Mouse (Mus musculus) hindbrain, embryonic 13.5 days (tissue): ENCODE data around the gene Abi3. TPM values are rescaled to one million over a fixed set of nuclear protein-coding genes. Genes with fewer than 3 reads are reported as not detected.

ENCODE experiments used
- ATAC-seq: fragments of 200-750 bp; cut with Nextera tagmentation; 2 replicates; pipeline ENCODE4 v1.8.0; 2017; ENCODE audit warnings: moderate TSS enrichment; ENCODE audit not compliant: low FRiP score
- H3K27ac ChIP-seq: fragments of 300-500 bp; sonication (generic); 2 replicates; pipeline ENCODE4 v1.5.1; 2015; ENCODE audit warnings: inconsistent platforms, mild to moderate bottlenecking, moderate library complexity
- H3K27me3 ChIP-seq: fragments of 300-500 bp; sonication (generic); 2 replicates; pipeline ENCODE4 v1.6.1; 2015; ENCODE audit warnings: mild to moderate bottlenecking, inconsistent platforms
- H3K36me3 ChIP-seq: fragments of 300-500 bp; sonication (generic); 2 replicates; pipeline ENCODE4 v1.6.1; 2015; ENCODE audit warnings: mild to moderate bottlenecking, inconsistent platforms
- H3K4me1 ChIP-seq: fragments of 300-500 bp; sonication (generic); replicated peaks from 2 replicates; pipeline ENCODE4 v1.6.1; 2015; ENCODE audit warnings: inconsistent platforms
- H3K4me2 ChIP-seq: fragments of 300-500 bp; sonication (generic); 2 replicates; pipeline ENCODE4 v1.6.1; 2015; ENCODE audit warnings: inconsistent platforms, mild to moderate bottlenecking, moderate library complexity
- H3K4me3 ChIP-seq: fragments of 300-500 bp; sonication (generic); 2 replicates; pipeline ENCODE4 v1.5.1; 2015; ENCODE audit warnings: mild to moderate bottlenecking, inconsistent platforms
- H3K9ac ChIP-seq: fragments of 300-500 bp; sonication (generic); 2 replicates; pipeline ENCODE4 v1.6.1; 2015; ENCODE audit warnings: mild to moderate bottlenecking, inconsistent platforms
- H3K9me3 ChIP-seq: fragments of 300-500 bp; sonication (generic); 2 replicates; pipeline ENCODE4 v1.6.1; 2016; ENCODE audit warnings: inconsistent platforms
- WGBS: fragments of 180-500 bp; shearing (Covaris S2); methylation state at CpG from one replicate; pipeline ENCODE4 v1.1.7; 2015; 5-methylcytosine and 5-hydroxymethylcytosine counted together
- polyA plus RNA-seq: library from polyadenylated mRNA; unstranded; fragments of >200 nt; fragmentation: Nextera tagmentation; extraction: Ambion mirVana; gene quantifications from 2 replicates; pipeline ENCODE4 v1.2.1, GENCODE M21; 2015

Gene Abi3
- polyA plus RNA-seq, 1 experiment from 2014 or later, result 2.1 TPM

DNA sequence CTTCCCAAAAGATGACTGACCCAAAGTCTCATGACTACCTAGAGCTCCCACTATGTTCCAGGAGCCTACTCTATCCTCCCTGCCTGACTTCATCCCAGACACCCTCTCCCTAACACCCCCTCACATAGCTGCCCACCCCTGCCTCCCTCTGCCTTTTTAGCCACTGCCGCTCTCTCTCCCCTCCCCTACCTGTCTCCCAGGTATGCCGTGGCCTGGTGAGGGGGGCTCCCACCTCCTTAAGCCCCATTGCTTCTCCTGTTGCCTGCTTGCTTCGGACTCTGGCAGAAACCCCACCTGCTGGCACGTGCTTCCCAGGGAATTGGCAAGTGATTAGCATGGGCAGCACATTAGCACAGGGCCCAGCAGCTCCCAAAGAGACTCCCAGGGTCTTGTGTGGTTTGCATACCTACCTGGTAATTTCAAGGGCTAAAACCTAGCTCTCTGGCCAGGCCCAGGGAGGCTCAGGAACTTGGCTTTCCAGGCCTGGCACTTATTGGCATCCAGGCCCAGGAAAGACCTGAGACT, 12.7 kb downstream of the Abi3 start:
- no peak overlapping the region for H3K27ac ChIP-seq
- no peaks in the 10 kb centered on the region for H3K36me3 ChIP-seq
- H3K9ac ChIP-seq, result no peak overlapping the region
- H3K4me3 ChIP-seq, result no peak overlapping the region
- no peak for ATAC-seq
- peaks cover 98% of the 10 kb centered on the region for H3K27me3 ChIP-seq
- WGBS, result 37% methylated on average over 4 of the region's 4 CpGs
- peaks cover 43% of the 10 kb centered on the region for H3K4me1 ChIP-seq
- no peak overlapping the region for H3K4me2 ChIP-seq
- no peaks in the 10 kb centered on the region for H3K9me3 ChIP-seq

DNA sequence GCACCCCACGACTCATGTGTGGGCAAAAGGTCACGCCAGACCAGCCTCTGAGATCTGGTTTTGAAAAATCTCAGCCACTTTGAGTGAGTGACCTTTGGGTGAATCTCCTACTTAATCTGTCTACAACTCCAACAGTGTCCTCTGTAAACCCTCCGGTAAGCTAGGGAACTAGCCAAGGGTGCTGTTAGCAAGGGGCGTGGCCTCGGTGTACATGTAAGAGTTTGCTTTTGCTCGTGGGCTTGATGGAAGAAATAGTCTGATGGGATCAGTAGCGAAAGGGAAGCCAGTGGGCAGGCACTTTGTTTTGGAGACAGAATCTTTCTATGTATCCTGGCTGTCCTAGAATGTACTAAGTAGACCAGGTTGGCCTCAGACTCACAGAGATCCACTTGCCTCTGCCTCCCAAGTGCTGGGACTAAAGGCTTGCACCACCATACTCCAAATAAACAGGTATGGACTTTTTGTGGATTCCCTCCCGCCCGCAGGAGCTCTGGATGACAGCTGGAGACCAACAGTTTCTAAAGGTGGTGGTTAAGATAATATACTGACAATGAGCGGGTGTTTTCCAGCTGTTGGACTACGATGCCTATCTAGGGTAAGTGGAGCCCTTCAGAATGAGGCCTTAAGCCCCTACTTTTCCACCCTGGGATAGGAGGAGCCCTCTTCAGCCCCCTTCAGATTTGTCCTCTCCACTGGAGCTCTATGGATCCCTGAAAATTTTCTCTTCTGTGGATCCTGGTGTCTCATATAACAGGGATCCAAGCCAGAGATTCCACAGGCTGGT, 13.9 kb downstream of the Abi3 start:
- WGBS, result 78% methylated on average over 11 of the region's 11 CpGs
- 0 out of 2 replicates have a peak overlapping the region, but pooled peaks have one; percentile 8 for H3K9ac ChIP-seq
- no peaks in the 10 kb centered on the region for H3K9me3 ChIP-seq
- H3K36me3 ChIP-seq, result no peaks in the 10 kb centered on the region
- peaks cover 35% of the 10 kb centered on the region for H3K4me1 ChIP-seq
- H3K27ac ChIP-seq, result no peak overlapping the region
- H3K27me3 ChIP-seq, result peaks cover 91% of the 10 kb centered on the region
- no peak for ATAC-seq
- no peak overlapping the region for H3K4me2 ChIP-seq
- H3K4me3 ChIP-seq, result no peak overlapping the region

DNA sequence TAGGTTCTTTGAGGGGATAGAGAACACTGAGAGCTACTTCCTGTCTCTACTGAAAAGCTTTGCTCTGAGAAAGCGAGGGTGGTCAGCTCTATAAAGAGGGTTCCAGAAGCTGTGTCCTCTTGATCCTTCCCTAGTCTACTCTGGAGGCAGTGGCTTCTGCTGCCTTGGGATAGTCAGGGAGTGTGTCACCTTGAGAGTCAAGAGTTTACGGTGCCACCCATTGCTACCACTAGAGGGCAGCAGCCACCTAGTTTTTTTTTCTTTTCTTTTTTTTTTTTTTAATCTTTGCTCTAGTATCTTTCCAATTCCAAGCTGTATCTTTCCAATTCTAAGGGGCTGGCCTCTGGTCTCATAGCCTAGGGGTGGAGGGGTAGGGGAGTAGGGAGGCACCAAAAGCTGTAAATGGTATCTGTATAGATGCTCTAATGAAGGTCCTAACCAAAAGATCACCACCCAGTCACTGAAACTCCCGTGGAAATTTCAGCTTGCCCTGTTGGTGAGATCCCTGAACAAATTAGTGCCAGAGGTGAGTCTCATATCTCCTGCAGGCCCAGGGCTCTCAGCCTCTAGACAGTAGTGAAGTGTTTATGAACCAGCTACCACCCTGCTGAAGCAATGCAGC, 14.7 kb downstream of the Abi3 start:
- H3K4me2 ChIP-seq, result no peak overlapping the region
- H3K4me3 ChIP-seq, result no peak overlapping the region
- H3K27ac ChIP-seq, result no peak overlapping the region
- H3K9ac ChIP-seq, result 0 out of 2 replicates have a peak overlapping the region, but pooled peaks have one; percentile 8
- H3K27me3 ChIP-seq, result peaks cover 91% of the 10 kb centered on the region
- no peaks in the 10 kb centered on the region for H3K9me3 ChIP-seq
- no peak for ATAC-seq
- 24% methylated on average over 3 of the region's 3 CpGs for WGBS
- H3K36me3 ChIP-seq, result no peaks in the 10 kb centered on the region
- H3K4me1 ChIP-seq, result peaks cover 28% of the 10 kb centered on the region

DNA sequence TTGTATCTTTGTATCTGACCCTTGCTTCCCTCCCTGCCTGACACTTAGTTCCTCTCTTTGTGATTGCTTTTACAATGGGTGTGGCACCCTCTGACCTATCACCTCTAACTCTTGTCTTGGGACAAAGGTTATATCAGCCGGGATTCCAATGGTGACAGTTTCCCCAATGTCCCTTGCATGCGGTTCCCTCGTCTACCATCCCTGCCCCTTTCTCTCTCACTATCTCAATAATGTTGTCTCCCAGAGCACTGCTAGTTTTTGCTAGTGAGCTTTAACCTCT, 15.2 kb downstream of the Abi3 start:
- no peak overlapping the region for H3K9ac ChIP-seq
- H3K36me3 ChIP-seq, result no peaks in the 10 kb centered on the region
- H3K4me1 ChIP-seq, result peaks cover 28% of the 10 kb centered on the region
- no peaks in the 10 kb centered on the region for H3K9me3 ChIP-seq
- no peak overlapping the region for H3K4me2 ChIP-seq
- peaks cover 89% of the 10 kb centered on the region for H3K27me3 ChIP-seq
- no peak overlapping the region for H3K4me3 ChIP-seq
- 14% methylated on average over 3 of the region's 3 CpGs for WGBS
- no peak overlapping the region for H3K27ac ChIP-seq
- ATAC-seq, result no peak

DNA sequence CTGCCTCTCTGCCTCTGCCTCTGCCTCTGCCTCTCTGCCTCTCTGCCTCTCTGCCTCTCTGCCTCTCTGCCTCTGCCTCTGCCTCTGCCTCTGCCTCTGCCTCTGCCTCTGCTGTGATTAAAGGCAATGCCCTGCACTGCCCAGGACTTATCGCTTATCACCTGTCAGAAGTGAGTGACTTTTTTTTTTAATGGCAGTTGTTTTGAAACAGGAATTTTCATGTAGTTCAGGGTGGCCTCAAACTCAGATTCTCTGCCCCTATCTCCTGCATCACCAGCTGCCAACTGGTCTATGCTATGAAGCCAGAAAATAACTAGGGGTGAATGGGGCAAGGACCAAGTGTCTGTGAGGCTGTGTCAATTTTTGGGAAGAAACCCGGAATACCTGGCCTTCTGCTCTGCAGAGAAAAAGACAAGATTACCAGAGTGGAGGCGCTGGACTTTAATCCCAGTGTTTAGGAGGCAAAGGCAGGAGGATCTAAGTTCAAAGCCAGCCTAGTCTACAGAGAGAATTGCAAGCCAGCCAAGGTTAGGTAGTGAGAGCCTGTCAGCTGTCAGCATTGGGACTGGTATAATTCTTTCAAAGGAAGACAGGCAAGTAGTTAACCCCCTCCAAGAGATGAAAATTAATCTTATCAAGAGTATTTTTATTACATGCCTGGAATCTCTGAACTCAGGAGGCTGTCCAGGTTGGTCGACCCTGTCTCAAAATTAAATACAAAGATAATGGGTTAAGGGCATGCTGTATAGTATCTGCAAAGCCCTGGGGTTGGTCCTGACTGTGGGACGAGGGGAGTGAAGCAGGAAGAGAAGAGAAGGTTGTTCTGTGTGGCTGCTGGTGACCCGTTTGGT, 15.7 kb downstream of the Abi3 start:
- WGBS, result 60% methylated on average over 6 of the region's 6 CpGs
- no peak for ATAC-seq
- H3K27me3 ChIP-seq, result peaks cover 89% of the 10 kb centered on the region

DNA sequence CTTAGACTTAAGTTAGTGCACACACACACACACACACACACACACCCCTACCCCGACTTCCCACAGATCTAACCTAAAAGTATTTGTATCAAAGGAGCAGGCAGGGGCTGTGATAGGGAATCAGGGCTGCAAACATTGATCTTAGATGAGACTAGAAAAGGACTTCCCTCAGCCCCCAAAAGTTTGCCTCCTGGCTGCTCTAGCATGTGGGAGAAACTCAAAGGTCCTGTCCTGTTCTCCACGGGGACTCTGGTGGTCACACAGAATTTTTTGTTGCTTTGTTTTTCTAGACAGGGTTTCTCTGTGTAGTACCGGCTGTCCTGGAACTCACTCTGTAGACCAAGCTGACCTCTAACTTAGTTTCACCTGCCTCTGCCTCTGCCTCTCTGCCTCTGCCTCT, 16.7 kb downstream of the Abi3 start:
- Histone ChIP-seq H3K4me1 (peaks cover 19% of the 10 kb centered on the region), H3K4me2 (0 out of 2 replicates have a peak overlapping the region, but pooled peaks have one; percentile 98), H3K9me3 (no peaks in the 10 kb centered on the region), H3K36me3 (no peaks in the 10 kb centered on the region), H3K27me3 (peaks cover 82% of the 10 kb centered on the region), H3K9ac (no peak overlapping the region), H3K27ac (no peak overlapping the region), H3K4me3 (no peak overlapping the region)
- ATAC-seq, result no peak
- WGBS, result 56% methylated on average over 3 of the region's 3 CpGs

More for the DNA sequence above, 15.7 kb downstream of the Abi3 start:
- Histone ChIP-seq H3K27ac (no peak overlapping the region), H3K9ac (no peak overlapping the region; the same call in 1 of the 2 replicates), H3K4me3 (no peak overlapping the region), H3K4me2 (no peak overlapping the region), H3K4me1 (peaks cover 28% of the 10 kb centered on the region), H3K9me3 (no peaks in the 10 kb centered on the region), H3K36me3 (no peaks in the 10 kb centered on the region)

DNA sequence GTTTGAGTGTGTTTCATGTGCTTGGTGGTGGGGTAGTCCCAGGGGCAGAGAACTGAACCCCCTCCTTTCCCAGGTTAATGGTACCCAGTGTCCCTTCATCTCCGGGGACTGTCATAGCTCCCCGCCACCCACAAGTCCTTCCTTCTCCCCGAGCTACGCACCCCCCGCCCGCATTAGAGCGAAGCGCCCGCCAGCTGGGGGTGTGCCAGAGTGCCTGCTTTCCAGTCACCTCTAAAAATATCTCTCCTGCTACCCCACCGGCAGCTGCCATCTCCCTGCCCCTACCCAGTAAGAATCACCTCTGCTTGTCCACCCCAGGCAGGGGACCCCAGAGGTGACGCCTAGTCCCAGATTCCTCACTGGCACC, 17.4 kb downstream of the Abi3 start:
- WGBS, result 1% methylated on average over 3 of the region's 11 CpGs
- H3K27me3 ChIP-seq, result peaks cover 75% of the 10 kb centered on the region
- peak; percentile 65; the same call in 1 of the 2 replicates for ATAC-seq
- no peak overlapping the region for H3K27ac ChIP-seq
- peak overlapping the region; percentile 80 for H3K9ac ChIP-seq
- no peaks in the 10 kb centered on the region for H3K9me3 ChIP-seq
- peaks cover 11% of the 10 kb centered on the region for H3K4me1 ChIP-seq
- peak overlapping the region; percentile 69 for H3K4me3 ChIP-seq
- no peaks in the 10 kb centered on the region for H3K36me3 ChIP-seq
- peak overlapping the region; percentile 98 for H3K4me2 ChIP-seq

DNA sequence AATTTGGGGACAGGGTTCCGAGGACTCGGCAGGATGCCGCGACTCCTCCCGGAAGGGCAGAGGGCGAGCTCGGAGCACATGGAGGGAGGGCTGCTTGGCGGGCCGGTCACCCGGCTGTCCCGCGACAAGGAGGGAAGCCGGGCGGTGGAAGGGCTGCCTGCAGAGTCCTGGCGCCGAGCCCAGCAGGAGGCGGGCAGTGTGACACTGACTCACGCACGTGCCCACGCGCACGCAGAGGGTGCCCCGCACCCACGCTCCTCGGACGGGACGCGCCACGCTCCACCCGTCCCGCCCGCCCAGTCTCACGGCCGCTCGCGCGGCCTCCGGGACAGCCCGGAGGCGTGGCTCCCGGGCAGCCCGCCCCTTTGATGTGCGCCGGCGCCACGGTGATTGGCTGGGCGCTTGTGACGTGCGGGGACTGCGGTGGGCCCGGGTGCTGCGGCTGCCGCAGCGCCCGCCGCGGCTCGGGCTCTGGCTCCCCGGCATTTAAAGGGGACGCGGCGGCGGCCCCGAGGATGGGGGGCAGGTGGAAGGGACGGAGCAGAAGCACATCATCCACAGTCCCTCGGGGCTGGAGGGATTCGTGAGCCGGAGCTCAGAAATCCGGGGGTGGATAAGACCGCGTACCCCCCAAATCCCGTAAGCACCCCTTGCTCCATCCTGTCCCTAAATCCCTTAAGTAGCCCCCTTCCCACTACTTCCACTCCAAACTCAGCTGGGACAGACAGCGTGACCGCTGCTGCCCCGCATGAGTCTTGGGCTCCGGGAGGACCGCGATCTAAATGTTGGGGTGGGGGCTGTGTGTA, 18.0 kb downstream of the Abi3 start, which contains the start of gene Phospho1:
Gene Phospho1, plus strand, starts transcription at position 429 of the 806 bp plus-strand sequence.
- Histone ChIP-seq H3K36me3 (no peaks in the 10 kb centered on the region), H3K27me3 (peaks cover 69% of the 10 kb centered on the region), H3K4me2 (peak within 1 kb of the TSS; percentile 98), H3K4me3 (peak within 1 kb of the TSS; percentile 69), H3K9me3 (no peaks in the 10 kb centered on the region), H3K4me1 (peaks cover 11% of the 10 kb centered on the region), H3K27ac (no peak within 1 kb of the TSS; the same call in 1 of the 2 replicates), H3K9ac (peak within 1 kb of the TSS; percentile 80)
- ATAC-seq, result peak; percentile 97
- WGBS, result 0% methylated on average over 52 of the region's 78 CpGs

DNA sequence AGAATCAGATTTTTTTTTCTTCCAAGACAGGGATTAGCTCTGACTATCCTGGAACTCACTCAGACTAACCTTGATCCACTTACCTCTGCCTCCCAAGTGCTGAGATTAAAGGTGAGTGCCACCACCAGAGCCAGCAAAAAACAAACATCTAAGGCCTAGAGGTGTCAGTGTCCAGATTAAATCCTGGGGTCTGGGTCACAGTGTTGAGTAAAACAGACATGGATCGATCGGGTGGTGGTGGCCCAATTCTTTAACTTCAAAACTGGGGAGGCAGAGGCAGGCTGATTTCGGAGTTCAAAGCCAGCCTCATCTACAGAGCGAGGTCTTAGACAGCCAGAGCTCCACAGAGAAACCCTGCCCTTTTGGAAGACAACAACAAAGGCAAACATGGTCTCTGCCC, 19.8 kb downstream of the Abi3 start:
- Histone ChIP-seq H3K27me3 (peaks cover 51% of the 10 kb centered on the region), H3K4me1 (peaks cover 11% of the 10 kb centered on the region), H3K36me3 (no peaks in the 10 kb centered on the region), H3K27ac (no peak overlapping the region), H3K4me3 (no peak overlapping the region), H3K9me3 (no peaks in the 10 kb centered on the region), H3K4me2 (no peak overlapping the region), H3K9ac (no peak overlapping the region)
- no peak for ATAC-seq
- WGBS, result 98% methylated on average over 4 of the region's 4 CpGs

DNA sequence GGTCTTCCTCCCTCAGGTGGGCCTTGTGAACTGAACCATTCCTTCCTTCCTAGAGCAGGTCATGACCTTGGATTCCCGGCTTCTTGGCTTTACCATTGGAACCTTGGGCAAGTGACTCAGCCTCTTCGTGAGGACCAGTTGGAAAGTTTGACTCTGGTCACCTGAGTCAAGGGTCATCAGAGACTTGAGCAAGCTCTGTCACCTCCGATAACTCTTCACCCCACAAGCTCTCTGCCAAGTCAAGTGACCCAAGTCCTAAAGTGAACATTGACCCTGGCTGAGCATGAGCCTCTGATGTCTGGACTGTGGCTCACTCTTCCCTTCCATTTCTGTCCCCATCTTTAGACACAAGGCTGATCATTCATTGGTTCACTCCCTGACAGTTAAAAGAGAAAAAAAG, 20.8 kb downstream of the Abi3 start:
- ATAC-seq, result no peak
- Histone ChIP-seq H3K9ac (no peak overlapping the region), H3K27me3 (peaks cover 42% of the 10 kb centered on the region), H3K27ac (no peak overlapping the region), H3K4me3 (no peak overlapping the region), H3K36me3 (no peaks in the 10 kb centered on the region), H3K4me1 (peaks cover 11% of the 10 kb centered on the region), H3K4me2 (no peak overlapping the region), H3K9me3 (no peaks in the 10 kb centered on the region)
- 91% methylated on average over 3 of the region's 3 CpGs for WGBS

DNA sequence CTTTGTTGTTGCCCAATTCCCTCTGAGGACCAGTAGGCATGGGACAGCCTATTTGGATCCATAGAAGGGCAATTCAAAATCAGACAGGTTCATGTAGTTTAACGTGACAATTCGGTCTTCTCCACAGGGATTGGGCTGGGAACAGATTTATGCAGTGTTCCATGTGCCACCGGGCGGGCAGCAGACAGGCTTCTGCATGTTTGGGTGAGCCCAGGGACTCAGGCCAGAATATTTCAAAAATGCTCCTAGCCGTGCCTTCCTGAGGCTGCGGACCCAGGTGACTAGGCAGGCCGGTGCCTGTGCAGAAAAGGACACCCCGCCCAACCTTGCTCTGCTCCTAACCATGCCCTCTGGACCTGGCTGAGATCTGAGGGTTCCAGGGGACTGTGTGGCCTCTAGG, 23.1 kb downstream of the Abi3 start:
- 90% methylated on average over 8 of the region's 8 CpGs for WGBS
- ATAC-seq, result no peak

More for the DNA sequence above, 23.1 kb downstream of the Abi3 start:
- Histone ChIP-seq H3K4me3 (no peak overlapping the region), H3K9ac (no peak overlapping the region), H3K9me3 (no peaks in the 10 kb centered on the region), H3K4me1 (peaks cover 3% of the 10 kb centered on the region), H3K27me3 (peaks cover 23% of the 10 kb centered on the region), H3K27ac (no peak overlapping the region), H3K4me2 (no peak overlapping the region), H3K36me3 (no peaks in the 10 kb centered on the region)
